ENCODE assay signal across 17 mouse cellular contexts in the genomic region with DNA sequence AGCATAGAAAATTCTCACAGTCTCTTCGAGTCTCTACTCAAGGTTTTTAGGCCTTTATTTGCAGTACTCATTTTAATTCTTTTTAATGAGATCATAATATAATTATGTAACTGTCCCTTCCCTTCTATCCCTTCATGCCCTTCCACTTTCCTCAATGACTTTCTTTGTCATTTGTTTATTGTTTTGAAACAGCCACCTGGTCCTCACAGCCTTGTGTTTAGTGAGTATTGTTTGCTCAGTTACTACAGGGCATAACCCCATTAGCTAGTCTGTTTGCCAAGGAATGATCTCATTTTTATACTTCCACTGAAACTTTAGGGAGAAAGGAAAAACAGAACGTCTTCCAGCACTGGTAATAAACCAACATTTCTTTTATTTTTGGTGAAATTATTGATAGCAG. TPM values are rescaled to one million over a fixed set of nuclear protein-coding genes. Genes with fewer than 3 reads are reported as not detected.
"Had no signal": no experiment of that assay in that cellular context is flagged by ENCODE, and none has a peak within 500 bp of the region (broad histone marks: within the 10 kb centered on the region; RNA-seq: fewer than 3 reads in every experiment).

No protein-coding gene starts in this region.

- H3K4me3 ChIP-seq: midbrain, embryonic 10.5 days; midbrain, embryonic 12.5 days; neural tube, embryonic 12.5 days; stomach, embryonic 15.5 days had no signal

- H3K9me3 ChIP-seq: midbrain, embryonic 10.5 days; midbrain, embryonic 12.5 days; neural tube, embryonic 12.5 days; stomach, embryonic 15.5 days had no signal

- H3K27ac ChIP-seq: midbrain, embryonic 10.5 days; midbrain, embryonic 12.5 days; neural tube, embryonic 12.5 days; stomach, embryonic 15.5 days; stomach, postnatal 0 days had no signal

- H3K4me1 ChIP-seq: midbrain, embryonic 10.5 days; midbrain, embryonic 12.5 days; neural tube, embryonic 12.5 days; stomach, embryonic 15.5 days had no signal

- DNase-seq: lung, adult 18-20 months; lung, embryonic 14.5 days; lung, postnatal 10 days; lung, postnatal 4 days; midbrain, embryonic 14.5 days; right cerebral cortex, postnatal 14 days; thymus, adult 18-20 months; thymus, postnatal 14 days; thymus, postnatal 36 days had no signal

- H3K4me2 ChIP-seq: lung, embryonic 14.5 days; midbrain, embryonic 12.5 days; neural tube, embryonic 12.5 days; stomach, embryonic 15.5 days had no signal

- H3K9ac ChIP-seq: lung, embryonic 14.5 days; midbrain, embryonic 12.5 days; neural tube, embryonic 12.5 days; stomach, embryonic 15.5 days had no signal

- H3K36me3 ChIP-seq: midbrain, embryonic 10.5 days; midbrain, embryonic 12.5 days; neural tube, embryonic 12.5 days; stomach, embryonic 15.5 days had no signal

- H3K27me3 ChIP-seq: midbrain, embryonic 12.5 days; neural tube, embryonic 12.5 days; stomach, embryonic 15.5 days had no signal

RNA-seq across cellular contexts. Expression of gene Cdh10, which starts 39.4 kb away (rescaled TPM):
- total RNA-seq: megakaryocyte, adult 5-6 weeks; megakaryocyte-erythroid progenitor cell, adult 5-6 weeks; monocyte, adult 5-6 weeks had no signal
